Mouse (Mus musculus) induced T-regulatory cell, adult 2 months (primary cell): ENCODE results near the gene Smo.
"Not testable (repeated sequence)": the region's sequence is repeated elsewhere in the genome, so short reads cannot be mapped to it uniquely, and the experiment has no call there.

Experiments
- DNase-seq: peaks from one replicate; pipeline ENCODE4 v3.0.0-alpha.2; 2012; ENCODE audit warnings: low read depth

Smo gene

GRCm38 (mm10) chr6:29726576-29727200 is 8.6 kb upstream of the Smo start:
- no peak for DNase-seq

- DNase-seq = no peak
These were observed 7.3 kb upstream of the Smo start for GRCm38 (mm10) chr6:29728035-29728434.

- DNase-seq = no peak
These were observed 5.8 kb upstream of the Smo start for GRCm38 (mm10) chr6:29729491-29729890.

- peak; percentile 49 for DNase-seq
These were observed 567 bp downstream of the Smo start for GRCm38 (mm10) chr6:29735689-29736451.

- DNase-seq = peak; percentile 26
These were observed 1.5 kb downstream of the Smo start for GRCm38 (mm10) chr6:29736610-29737458.

GRCm38 (mm10) chr6:29751466-29752152 is 16.3 kb downstream of the Smo start:
- DNase-seq = no peak

- DNase-seq = no peak
These were observed 18.0 kb downstream of the Smo start for GRCm38 (mm10) chr6:29753336-29753735.

- DNase-seq = no peak
These were observed 20.7 kb downstream of the Smo start for GRCm38 (mm10) chr6:29756001-29756400.

GRCm38 (mm10) chr6:29756476-29756875 is 21.2 kb downstream of the Smo start:
- DNase-seq = no peak

- DNase-seq = peak; percentile 85
These were observed 23.1 kb downstream of the Smo start for GRCm38 (mm10) chr6:29758417-29758816.

- DNase-seq = no peak
These were observed 23.8 kb downstream of the Smo start for GRCm38 (mm10) chr6:29759012-29759679.

GRCm38 (mm10) chr6:29760397-29760796 is 25.1 kb downstream of the Smo start:
- not testable (repeated sequence) for DNase-seq

GRCm38 (mm10) chr6:29761282-29761681 is 26.0 kb downstream of the Smo start:
- no peak for DNase-seq

GRCm38 (mm10) chr6:29762524-29762923 is 27.2 kb downstream of the Smo start:
- DNase-seq = peak; percentile 53

- peak; percentile 28 for DNase-seq
These were observed 31.6 kb downstream of the Smo start for GRCm38 (mm10) chr6:29766874-29767273.

- peak; percentile 97 for DNase-seq
These were observed 32.7 kb downstream of the Smo start, which contains the start of gene Ahcyl2 for GRCm38 (mm10) chr6:29767813-29768660. Gene Ahcyl2 (plus strand): TSS chr6:29768011.

GRCm38 (mm10) chr6:29768791-29769441 is 33.6 kb downstream of the Smo start:
- DNase-seq = peak; percentile 68

GRCm38 (mm10) chr6:29770672-29771321 is 35.5 kb downstream of the Smo start:
- no peak for DNase-seq

GRCm38 (mm10) chr6:29772236-29772635 is 36.9 kb downstream of the Smo start:
- no peak for DNase-seq
